Mouse (Mus musculus) heart, adult 18-20 months (tissue): ENCODE measurements around the gene Gm28778. TPM values are rescaled to one million over a fixed set of nuclear protein-coding genes. Genes with fewer than 3 reads are reported as not detected.

Experiments
- total RNA-seq, 2 experiments: library from RNA; stranded (reverse); gene quantifications; 2 replicates each; pipeline ENCODE4 v1.2.3; 2021

The Gm28778 gene
- total RNA-seq, 2 experiments from 2014 or later, result 3.1 to 4.4 TPM

Other genes starting within 250 kb of the Gm28778 start
- under 1 TPM; 0.30 to 0.39 TPM for gene Mstn, start 235.5 kb upstream of the Gm28778 start, total RNA-seq
- not detected for gene 1700019A02Rik, start 109.5 kb upstream of the Gm28778 start, total RNA-seq
- gene Pms1, start 93 bp upstream of the Gm28778 start, total RNA-seq, result 10 to 100 TPM; 12.3 to 14.9 TPM
- 10 to 100 TPM; 13.6 to 15.2 TPM for gene Ormdl1, start within 50 bp of the Gm28778 start, total RNA-seq
- gene Osgepl1, start 16.5 kb downstream of the Gm28778 start, total RNA-seq, result 10 to 100 TPM; 57.9 to 61.4 TPM
- not detected for gene Asdurf, start 55.5 kb downstream of the Gm28778 start, total RNA-seq
- gene Gm28551, start 55.6 kb downstream of the Gm28778 start, total RNA-seq, result not detected
- gene Asnsd1, start 55.6 kb downstream of the Gm28778 start, total RNA-seq, result 10 to 100 TPM; 61.6 to 65.3 TPM